Mouse (Mus musculus) bone marrow macrophage, adult 2 months (primary cell): ENCODE data around the gene Supt3.

ENCODE experiments used
- CTCF ChIP-seq: IDR thresholded peaks from 2 replicates; pipeline ENCODE4 v1.5.1; 2012; ENCODE audit warnings: low read depth, mild to moderate bottlenecking, low read length, moderate library complexity
- POLR2A ChIP-seq: IDR thresholded peaks from 2 replicates; pipeline ENCODE4 v1.6.1; 2012; ENCODE audit warnings: mild to moderate bottlenecking, low read depth, low read length, borderline replicate concordance

- TF ChIP-seq CTCF (no peak), POLR2A (no peak)
Measured at GRCm38 (mm10) chr17:45158171-45158691, 381.3 kb downstream of the Supt3 start.
